Mouse (Mus musculus) MN1 (cell line): ENCODE data around the gene Sbk3.

ENCODE experiments used
- DNase-seq: peaks from one replicate; pipeline ENCODE4 v3.0.0-alpha.2; 2016; ENCODE audit warnings: low spot score

Sbk3 gene

DNA sequence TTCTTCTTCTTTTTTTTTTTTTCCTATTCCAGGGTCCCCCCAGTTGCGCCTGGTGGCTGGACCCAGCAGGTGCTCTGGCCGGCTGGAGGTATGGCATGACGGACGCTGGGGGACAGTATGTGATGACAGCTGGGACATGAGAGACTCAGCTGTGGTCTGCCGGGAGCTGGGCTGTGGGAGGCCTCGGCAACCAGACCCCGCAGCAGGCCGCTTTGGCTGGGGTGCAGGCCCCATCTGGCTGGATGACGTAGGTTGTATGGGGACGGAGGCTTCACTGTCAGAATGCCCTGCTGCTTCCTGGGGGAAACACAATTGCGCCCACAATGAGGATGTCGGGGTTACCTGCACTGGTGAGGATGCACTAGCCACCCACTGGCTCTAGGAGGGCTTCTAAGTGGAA lies 37.9 kb downstream of the Sbk3 start:
- no peak for DNase-seq

DNA sequence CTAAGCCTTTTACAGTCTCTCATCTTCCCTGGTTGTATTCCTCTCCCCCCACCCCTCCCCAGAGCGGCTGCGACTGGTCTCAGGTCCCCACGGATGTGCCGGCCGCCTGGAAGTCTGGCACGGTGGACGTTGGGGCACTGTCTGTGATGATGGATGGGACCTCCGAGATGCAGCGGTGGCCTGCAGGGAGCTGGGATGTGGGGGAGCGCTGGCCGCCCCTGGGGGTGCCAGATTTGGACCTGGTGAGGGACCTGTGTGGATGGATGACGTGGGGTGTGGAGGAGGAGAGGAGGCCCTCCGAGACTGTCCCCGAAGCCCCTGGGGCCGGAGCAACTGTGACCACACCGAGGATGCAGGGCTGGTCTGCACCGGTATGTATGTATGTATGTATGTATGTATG lies 42.6 kb downstream of the Sbk3 start:
- DNase-seq: no peak

DNA sequence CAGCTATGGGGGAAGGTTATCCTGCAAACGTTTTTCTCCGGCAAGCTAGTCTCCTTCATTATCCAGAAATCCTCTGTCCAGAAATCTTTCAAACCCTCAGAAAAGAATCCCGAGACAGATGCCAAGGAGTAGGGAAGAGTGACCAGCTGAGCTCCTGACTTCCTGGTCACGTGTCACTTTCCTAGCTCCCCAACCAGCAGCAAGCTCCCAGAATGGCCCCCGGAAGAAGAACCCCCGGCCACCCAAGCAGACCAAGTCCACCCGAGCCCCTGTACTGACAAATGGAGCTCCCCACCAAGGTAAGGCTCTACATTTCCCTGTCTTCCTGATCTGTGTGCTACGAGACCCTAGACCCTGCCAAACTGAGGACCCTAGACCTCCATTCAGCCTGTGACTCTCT lies 43.3 kb downstream of the Sbk3 start:
- no peak for DNase-seq

DNA sequence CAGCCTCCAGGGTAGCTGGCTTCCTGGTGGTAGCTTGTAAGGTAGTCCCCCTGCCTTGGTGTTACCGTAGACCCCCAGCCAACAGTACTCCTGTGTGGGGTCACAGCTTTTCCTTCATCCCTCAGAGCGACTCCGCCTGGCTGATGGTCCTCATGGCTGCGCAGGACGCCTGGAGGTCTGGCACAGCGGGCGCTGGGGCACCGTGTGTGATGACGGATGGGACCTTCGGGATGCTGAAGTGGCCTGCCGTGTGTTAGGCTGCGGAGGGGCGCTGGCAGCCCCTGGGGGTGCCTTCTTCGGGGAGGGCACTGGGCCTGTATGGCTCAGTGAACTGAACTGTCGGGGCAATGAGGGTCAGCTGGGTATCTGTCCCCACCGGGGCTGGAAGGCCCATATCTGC lies 44.1 kb downstream of the Sbk3 start:
- no peak for DNase-seq

DNA sequence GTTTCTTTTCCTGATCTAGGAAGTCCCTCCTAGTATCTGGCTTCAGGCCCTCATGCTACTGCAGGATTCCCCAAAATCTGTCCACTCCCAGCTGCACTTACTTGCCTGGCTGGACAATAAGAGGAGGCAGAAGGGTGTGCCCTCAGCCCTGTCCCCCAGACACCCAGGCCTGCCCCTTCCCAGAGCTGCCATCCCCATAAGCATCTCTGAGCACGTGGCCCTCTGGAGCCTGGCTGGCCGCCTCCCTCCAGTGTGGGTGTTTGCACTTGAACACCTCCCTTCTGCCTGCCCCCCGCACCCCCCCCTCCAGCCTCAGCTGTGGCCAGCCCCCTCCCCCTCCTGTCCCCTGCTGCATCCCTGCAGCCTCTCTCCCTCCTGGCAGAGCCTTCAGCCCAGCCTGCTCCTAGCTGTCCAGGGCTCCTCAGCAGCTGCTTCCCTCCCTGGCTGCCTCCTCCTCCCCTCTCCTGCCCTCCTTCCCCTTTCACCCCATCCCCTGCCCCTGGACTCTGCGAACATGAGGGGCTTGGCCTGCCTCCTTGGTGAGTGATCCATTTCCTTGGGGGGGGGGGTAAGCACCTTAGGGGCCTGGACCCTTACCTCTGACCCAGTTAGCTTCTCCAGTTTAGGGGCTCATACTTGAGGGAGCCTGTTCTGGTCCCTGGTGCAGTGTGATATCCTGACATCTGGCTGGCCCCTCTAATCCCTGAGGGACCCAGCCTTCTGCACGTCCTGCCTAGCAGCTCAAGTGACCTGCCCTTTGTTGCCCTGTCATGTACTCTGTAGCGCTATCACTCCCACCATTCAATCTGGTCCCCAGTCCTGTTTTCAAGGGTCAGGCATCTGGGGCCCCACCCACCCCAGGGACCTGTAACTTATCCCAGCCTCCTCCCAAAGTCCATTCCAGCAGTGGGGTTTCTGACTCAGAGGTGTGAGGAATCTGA lies 45.3 kb downstream of the Sbk3 start, which contains the start of gene Ssc5d:
Gene Ssc5d (plus strand): TSS at position 345 of the 941 bp plus-strand sequence.
- peak; percentile 74 for DNase-seq

DNA sequence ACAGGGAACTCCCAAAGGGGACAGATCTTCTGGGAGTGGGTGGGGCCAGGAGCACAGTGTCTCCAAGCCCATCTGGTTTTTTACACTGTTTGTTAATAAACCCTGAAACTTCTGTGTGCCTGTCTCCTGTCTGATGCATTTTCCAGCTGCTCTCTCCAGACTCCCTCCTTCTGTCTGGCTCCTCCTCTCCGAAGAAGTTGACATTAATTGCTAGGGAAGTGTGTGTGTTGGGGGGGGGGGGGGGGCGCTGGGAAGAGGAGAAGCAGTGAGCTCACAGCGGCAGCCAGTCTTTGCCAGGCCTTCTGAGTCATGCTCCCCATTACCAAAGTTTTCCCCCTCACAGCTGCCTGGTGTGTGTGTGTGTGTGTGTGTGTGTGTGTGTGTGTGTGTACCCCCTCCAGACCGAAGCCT lies 46.1 kb downstream of the Sbk3 start:
- DNase-seq: peak; percentile 87

DNA sequence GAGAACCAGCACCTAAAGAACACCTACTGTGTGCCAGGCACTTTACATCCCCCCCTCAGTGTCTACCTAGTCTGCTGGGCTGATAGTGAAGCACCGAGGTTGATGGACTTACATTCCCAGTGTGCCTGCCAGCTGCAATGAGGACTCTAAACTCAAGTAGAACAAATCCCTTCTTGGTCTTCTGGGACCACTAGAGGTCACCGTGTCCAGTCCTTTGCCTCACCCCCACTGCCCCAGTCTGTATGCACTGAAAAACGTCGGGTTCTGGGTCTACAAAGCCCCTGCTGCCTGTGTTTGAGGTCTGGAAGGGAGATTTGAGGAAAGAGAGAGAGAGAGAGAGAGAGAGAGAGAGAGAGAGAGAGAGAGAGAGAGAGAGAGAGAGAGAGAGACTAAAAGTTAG lies 46.5 kb downstream of the Sbk3 start:
- no peak for DNase-seq

DNA sequence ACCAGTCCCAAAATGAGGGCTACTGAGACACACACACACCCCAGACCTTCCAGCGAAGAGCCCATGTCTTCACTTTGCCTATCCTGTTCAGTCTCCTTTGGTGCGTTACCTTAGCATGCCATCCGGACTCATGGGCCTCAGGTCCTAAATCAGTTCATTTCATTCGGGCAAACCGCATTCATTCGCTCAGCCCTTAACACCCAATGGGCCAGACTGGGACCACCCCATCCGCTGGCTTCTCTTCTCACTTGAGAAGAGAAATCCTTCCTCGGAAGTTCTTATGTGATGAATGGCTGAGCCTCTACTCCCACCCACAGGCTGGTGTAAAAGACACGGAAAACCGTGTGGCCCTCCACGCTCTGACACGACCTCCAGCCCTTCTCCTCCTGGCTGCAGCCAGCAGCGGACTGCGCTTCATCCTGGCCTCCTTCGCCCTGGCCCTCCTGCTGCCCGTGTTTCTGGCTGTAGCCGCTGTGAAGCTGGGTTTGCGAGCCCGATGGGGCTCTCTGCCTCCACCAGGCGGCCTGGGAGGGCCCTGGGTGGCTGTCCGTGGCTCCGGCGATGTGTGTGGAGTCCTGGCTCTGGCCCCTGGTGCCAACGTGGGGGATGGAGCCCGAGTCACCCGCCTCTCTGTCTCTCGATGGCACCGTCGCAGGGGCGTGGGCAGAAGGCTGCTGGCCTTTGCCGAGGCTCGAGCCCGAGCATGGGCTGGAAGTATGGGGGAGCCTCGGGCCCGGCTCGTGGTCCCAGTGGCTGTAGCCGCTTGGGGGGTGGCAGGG lies 47.2 kb downstream of the Sbk3 start:
- peak; percentile 84 for DNase-seq

DNA sequence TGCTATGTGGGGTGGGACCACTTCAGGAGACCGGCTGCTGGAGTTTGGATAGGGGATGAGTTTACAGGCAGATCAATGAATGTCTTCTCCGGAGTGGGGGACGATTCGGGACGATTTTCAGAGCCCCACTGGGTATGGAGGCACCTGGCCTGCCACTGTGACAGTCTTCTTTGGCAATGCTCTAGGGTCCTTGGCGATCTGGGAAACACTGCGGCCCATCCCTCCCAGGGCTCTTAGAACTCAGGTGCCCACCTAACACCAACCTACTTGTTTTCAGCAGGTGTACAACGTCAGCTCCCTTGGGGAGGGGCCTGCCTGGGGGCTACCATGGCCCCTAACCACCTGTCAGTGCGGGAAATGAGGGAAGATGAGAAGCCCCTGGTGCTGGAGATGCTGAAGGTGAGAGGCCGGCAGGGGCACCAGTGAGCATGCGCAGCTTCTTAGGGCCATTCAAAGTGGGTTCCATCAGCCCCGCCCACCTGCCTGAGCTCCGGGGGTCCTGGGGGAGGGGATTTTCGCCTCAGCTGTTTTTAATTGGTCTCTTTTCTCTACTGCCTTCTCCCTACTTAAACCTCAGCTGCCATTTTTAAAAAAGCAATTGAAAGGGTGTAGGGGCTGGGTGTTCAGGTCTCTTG lies 47.9 kb downstream of the Sbk3 start:
- peak; percentile 76 for DNase-seq

DNA sequence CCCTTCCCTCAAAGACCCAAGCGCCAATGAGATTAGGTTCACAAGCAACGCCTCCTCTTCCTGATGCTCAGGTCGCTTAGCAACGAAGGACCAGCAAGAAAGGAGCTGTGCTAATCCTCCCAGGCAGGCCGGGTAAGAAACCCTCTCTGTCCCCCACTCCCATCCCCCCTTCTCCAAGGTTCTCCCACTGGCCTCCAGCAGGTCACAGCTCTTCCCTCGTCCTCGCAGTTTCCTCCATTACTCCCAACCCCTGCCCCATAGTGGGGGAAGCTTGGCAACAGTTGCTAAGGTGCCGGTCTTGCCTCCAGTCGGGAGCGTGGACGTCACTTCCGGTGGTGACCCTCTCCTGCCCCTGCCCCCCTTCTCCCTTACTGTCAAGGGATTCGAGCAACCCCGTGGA lies 48.5 kb downstream of the Sbk3 start:
- peak; percentile 86 for DNase-seq

DNA sequence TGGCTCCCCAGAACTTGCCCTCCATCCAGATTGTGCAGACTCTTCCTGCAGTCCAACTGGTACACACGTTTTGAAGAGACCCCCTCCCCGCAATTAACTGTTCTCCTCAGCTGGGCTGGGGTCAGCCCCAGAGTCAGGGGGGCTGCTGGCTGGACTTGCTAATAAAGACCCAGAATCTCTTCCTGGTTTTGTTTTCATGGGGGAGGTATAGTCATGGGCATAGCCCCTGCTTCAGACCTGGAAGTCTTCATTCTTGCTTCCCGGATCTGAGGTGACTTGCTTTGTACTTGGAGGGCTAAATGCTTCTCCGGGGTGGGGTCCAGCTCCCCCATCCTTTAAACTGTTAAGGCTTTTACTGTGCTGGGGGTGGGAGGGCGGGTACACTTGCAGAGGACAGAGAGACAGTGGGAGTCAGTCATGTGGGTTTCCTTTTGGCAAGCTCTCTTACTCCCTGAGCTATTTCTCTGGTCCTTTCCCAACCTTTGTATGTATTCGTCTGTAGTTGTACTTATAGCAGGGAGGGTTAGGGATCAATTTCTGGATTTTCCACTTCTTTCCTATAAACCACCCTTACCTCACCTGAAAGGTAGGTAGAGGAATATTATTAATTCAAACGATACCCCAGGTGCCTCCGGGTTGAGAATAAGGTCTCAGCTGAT lies 49.0 kb downstream of the Sbk3 start, which contains the start of gene Nat14:
Gene Nat14 (plus strand): TSS at position 205 of the 659 bp plus-strand sequence.
- no peak for DNase-seq

DNA sequence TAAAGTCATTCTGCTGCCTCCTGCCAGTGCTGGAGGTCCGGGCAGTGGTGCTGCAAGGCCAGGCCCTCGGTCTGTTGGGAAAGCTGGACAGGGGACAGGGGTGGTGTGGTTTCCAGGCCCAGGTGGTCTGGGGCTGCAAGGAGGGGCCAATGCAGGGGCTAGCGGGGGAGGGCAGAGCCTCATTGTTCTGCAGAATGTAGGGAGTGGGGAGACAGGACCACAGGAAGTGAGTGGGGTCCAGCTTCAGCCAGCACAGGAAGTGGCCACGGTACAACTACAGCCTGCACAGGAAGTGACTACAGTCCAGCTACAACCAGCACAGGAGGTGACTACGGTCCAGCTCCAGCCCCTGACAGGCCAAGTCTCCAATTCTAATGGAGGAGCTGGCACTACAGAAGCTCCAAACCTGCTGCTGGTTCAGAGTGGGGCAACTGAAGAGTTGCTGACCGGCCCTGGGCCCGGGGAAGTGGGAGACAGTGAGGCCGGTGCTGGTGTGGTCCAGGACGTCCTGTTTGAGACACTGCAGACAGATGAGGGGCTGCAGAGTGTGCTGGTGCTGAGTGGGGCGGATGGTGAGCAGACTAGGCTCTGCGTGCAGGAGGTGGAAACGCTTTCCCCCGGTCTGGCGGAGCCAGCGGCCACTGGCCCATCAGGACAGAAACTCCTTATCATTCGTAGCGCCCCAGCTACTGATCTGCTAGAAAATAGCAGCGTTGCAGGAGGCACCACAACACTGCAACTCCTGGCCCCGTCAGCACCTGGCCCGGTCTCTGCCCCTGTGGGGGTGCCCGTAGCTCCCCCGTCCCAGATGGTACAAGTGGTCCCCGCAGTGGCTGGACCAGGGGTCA lies 49.8 kb downstream of the Sbk3 start:
- DNase-seq: no peak

DNA sequence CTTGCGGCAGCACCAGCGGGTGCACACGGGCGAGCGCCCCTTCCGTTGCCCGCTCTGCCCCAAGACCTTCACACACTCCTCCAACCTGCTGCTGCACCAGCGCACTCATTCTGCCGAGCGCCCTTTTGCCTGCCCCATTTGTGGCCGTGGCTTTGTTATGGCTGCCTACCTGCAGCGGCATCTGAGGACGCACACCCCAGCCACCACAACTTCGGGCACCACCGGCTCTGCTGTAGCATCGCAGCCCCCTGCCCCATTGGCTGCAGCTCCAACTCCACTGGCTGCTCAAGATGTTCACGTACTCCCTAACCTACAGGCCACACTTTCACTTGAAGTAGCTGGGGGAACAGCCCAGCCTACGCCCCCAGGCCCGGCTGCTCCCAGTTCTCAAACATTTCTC lies 50.5 kb downstream of the Sbk3 start:
- DNase-seq: no peak

DNA sequence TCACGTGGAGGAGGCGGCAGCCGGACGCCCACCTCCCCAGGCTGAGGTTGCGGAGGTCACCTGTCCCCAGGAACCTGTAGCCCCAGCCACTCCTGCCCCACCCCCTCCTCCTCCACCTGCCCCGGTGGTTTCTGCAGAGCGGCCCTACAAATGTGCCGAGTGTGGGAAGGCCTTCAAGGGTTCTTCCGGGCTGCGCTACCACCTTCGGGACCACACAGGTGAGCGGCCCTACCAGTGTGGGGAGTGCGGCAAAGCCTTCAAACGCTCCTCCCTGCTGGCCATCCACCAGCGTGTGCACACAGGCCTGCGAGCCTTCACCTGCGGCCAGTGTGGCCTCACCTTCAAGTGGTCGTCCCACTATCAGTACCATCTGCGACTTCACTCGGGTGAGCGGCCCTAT lies 51.0 kb downstream of the Sbk3 start:
- no peak for DNase-seq

DNA sequence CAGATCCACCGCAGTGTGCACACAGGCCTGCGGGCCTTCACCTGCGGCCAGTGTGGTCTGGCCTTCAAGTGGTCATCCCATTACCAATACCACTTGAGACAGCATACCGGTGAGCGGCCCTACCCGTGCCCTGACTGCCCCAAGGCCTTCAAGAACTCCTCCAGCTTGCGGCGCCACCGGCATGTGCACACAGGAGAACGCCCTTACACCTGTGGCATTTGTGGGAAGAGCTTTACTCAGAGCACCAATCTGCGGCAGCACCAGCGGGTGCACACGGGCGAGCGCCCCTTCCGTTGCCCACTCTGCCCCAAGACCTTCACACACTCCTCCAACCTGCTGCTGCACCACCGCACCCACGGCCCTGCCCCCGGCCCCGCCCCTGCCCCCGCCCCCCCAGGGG lies 51.9 kb downstream of the Sbk3 start:
- DNase-seq: no peak

DNA sequence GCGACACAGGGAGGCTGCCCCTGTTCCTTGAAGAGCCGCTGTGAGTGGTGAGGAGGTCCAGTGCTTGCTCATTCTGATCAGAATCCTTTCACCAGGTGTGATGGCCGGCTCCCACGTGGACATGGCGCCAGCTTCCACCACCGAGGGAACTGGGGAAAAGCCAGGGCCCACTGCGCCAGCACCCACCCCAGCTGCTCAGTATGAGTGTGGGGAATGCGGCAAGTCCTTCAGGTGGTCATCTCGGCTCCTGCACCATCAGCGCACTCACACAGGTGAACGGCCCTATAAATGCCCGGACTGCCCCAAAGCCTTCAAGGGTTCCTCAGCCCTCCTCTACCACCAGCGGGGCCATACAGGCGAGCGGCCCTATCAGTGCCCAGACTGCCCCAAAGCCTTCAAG lies 52.3 kb downstream of the Sbk3 start:
- DNase-seq: no peak

DNA sequence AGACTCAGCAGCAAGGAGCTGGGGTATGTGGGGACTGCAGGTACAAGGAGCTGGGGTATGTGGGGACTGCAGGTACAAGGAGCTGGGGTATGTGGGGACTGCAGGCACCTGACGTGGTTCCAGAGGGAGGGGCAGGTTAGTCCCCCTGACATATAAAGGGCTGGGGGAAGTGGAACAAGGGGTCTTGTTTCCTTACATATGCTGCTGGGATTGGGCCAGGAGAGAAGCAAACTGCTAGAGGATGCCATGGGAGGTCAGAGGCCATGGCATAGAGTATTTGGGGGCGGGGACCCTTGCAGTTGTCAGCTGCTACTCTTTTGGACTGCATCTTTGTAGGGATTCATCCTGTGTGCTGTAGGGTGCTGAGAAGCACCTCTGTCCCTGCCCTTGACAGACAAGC lies 53.5 kb downstream of the Sbk3 start:
- no peak for DNase-seq

DNA sequence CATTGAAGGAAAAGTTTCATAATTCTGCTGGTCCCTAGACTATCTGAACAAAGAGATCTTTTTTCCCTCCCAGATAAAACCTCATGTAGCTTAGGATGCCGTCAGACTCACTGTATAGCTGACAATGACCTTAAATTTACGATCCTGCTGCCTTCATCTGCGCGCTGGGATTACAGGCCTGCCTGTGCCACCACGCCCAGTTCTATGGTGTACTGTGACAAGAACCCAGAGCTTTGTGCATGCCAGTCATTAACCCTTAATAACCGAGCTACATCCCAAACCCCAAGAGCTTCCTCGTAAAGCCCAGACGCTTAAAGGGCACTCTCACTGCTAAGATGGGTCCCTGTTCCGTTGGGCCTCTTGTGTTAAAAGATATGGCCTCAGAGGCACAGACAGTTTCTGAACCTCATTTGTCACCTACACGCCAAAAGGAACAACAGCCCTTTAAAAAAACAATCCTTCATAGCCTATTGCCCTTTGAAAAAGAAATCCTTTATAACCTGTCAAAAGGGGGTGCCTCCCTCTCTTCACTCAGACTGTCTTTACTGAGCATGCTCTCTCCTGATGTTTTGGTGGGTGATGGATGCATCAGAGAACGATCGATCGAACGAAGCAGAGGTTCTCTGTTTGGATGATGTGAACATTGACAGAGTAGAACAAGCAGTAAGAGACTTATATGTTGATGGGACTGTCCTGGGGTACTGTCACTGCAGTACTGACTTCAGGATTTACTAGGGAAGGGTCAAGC lies 55.1 kb downstream of the Sbk3 start:
- DNase-seq: peak; percentile 70
